Mouse (Mus musculus) ES-E14 (cell line): ENCODE data around the gene Nkd2.

Experiments used
- CHD2 ChIP-seq: IDR thresholded peaks from 2 replicates; pipeline ENCODE4 v1.6.1; 2014; ENCODE audit warnings: mild to moderate bottlenecking, low read depth, low read length, inconsistent platforms
- HCFC1 ChIP-seq: IDR thresholded peaks from 2 replicates; pipeline ENCODE4 v1.6.1; 2012; ENCODE audit warnings: low read length, inconsistent platforms, borderline replicate concordance; ENCODE audit not compliant: insufficient read depth
- MAFK ChIP-seq: IDR thresholded peaks from 2 replicates; pipeline ENCODE4 v1.6.1; 2014; ENCODE audit warnings: mild to moderate bottlenecking, low read depth, low read length, inconsistent platforms; ENCODE audit not compliant: insufficient read depth
- ZC3H11A ChIP-seq: IDR thresholded peaks from 2 replicates; pipeline ENCODE4 v1.6.1; 2012; ENCODE audit warnings: low read depth, mild to moderate bottlenecking, inconsistent platforms, low read length, borderline replicate concordance
- ZNF384 ChIP-seq: IDR thresholded peaks from 2 replicates; pipeline ENCODE4 v1.6.1; 2012; ENCODE audit warnings: low read depth, low read length, inconsistent platforms

- TF ChIP-seq HCFC1, result no peak
- TF ChIP-seq CHD2, result no peak
- no peak for TF ChIP-seq ZC3H11A
- TF ChIP-seq ZNF384, result no peak
- TF ChIP-seq MAFK, result no peak
These were observed 54.3 kb downstream of the Nkd2 start for GRCm38 (mm10) chr13:73793171-73793570.
